Mouse (Mus musculus) midbrain, embryonic 13.5 days (tissue): Measurements from ENCODE around the gene Ptprt. TPM values are rescaled to one million over a fixed set of nuclear protein-coding genes. Genes with fewer than 3 reads are reported as not detected.

Experiments used
- ATAC-seq: fragments of 200-750 bp; cut with Nextera tagmentation; 2 replicates; pipeline ENCODE4 v1.8.0; 2017; ENCODE audit warnings: mild to moderate bottlenecking, moderate TSS enrichment, moderate library complexity
- H3K27ac ChIP-seq: fragments of 300-500 bp; sonication (generic); 2 replicates; pipeline ENCODE4 v1.5.1; 2015; ENCODE audit warnings: inconsistent platforms, mild to moderate bottlenecking, moderate library complexity
- H3K27me3 ChIP-seq: fragments of 300-500 bp; sonication (generic); 2 replicates; pipeline ENCODE4 v1.6.1; 2015; ENCODE audit warnings: mild to moderate bottlenecking, inconsistent platforms
- H3K36me3 ChIP-seq: fragments of 300-500 bp; sonication (generic); 2 replicates; pipeline ENCODE4 v1.6.1; 2015; ENCODE audit warnings: mild to moderate bottlenecking, inconsistent platforms
- H3K4me1 ChIP-seq: fragments of 300-500 bp; sonication (generic); replicated peaks from 2 replicates; pipeline ENCODE4 v1.6.1; 2015; ENCODE audit warnings: inconsistent platforms
- H3K4me2 ChIP-seq: fragments of 300-500 bp; sonication (generic); replicated peaks from 2 replicates; pipeline ENCODE4 v1.6.1; 2015; ENCODE audit warnings: moderate library complexity, mild to moderate bottlenecking, inconsistent platforms
- H3K4me3 ChIP-seq: fragments of 300-500 bp; sonication (generic); replicated peaks from 2 replicates; pipeline ENCODE4 v1.5.1; 2015; ENCODE audit warnings: mild to moderate bottlenecking, inconsistent platforms
- H3K9ac ChIP-seq: fragments of 300-500 bp; sonication (generic); replicated peaks from 2 replicates; pipeline ENCODE4 v1.6.1; 2015; ENCODE audit warnings: mild to moderate bottlenecking, inconsistent platforms
- H3K9me3 ChIP-seq: fragments of 300-500 bp; sonication (generic); 2 replicates; pipeline ENCODE4 v1.6.1; 2016; ENCODE audit warnings: mild to moderate bottlenecking, inconsistent platforms
- WGBS: fragments of 180-500 bp; shearing (Covaris S2); methylation state at CpG from one replicate; pipeline ENCODE4 v1.1.7; 2015; 5-methylcytosine and 5-hydroxymethylcytosine counted together
- polyA plus RNA-seq: library from polyadenylated mRNA; unstranded; fragments of >200 nt; fragmentation: Nextera tagmentation; extraction: Ambion mirVana; gene quantifications from 2 replicates; pipeline ENCODE4 v1.2.1, GENCODE M21; 2015

The Ptprt gene
- polyA plus RNA-seq, 1 experiment from 2014 or later: 7.5 TPM

DNA sequence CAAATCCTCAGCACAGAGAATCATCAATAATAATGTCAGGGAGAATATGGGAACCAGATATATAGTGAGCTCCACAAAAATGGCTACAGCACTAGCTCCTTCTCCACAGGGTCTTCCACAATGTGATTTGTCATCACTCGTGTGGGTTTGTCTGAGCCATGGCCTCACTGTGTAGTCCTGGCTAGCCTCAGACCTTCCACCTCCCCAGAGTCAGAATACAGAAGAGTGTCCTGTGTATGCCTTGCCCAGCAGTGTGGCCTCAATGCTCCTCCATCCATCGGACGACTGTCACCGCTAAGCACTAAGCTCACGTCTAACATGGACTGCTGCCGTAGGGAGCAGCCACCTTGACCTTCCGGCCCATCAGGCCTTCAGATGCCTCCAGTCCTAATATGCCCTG is 83.1 kb downstream of the Ptprt start:
- Histone ChIP-seq H3K4me3 (no peak overlapping the region), H3K4me2 (no peak overlapping the region), H3K9me3 (no peaks in the 10 kb centered on the region), H3K9ac (no peak overlapping the region), H3K27ac (no peak overlapping the region), H3K4me1 (no peaks in the 10 kb centered on the region), H3K27me3 (no peaks in the 10 kb centered on the region), H3K36me3 (no peaks in the 10 kb centered on the region)
- 95% methylated on average over 7 of the region's 7 CpGs for whole genome bisulfite sequencing
- ATAC-seq: no peak

DNA sequence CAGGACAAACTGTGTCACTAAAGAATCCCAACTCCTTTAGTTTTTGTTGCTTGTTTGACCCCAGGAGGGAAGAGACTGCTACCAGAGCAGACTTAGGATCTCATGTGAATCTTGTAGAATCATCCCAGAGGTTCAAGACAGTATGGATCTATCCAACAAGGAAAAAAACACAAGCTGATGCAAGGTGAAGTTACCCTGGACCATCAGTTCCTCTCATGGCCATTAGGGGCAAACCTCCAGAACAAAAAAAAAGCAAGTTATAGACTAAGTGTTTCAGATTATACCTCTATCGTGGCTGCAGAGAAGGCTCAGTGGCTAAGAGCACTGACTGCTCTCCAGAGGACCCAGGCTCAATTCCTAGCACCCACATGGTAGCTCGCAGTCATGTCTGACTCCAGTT is 88.1 kb downstream of the Ptprt start:
- H3K4me1 ChIP-seq: no peaks in the 10 kb centered on the region
- H3K36me3 ChIP-seq: no peaks in the 10 kb centered on the region
- 80% methylated on average over 2 of the region's 2 CpGs for WGBS
- H3K9ac ChIP-seq: no peak overlapping the region
- no peaks in the 10 kb centered on the region for H3K9me3 ChIP-seq
- no peak overlapping the region for H3K27ac ChIP-seq
- H3K27me3 ChIP-seq: no peaks in the 10 kb centered on the region
- no peak overlapping the region for H3K4me2 ChIP-seq
- no peak for ATAC-seq
- H3K4me3 ChIP-seq: no peak overlapping the region

DNA sequence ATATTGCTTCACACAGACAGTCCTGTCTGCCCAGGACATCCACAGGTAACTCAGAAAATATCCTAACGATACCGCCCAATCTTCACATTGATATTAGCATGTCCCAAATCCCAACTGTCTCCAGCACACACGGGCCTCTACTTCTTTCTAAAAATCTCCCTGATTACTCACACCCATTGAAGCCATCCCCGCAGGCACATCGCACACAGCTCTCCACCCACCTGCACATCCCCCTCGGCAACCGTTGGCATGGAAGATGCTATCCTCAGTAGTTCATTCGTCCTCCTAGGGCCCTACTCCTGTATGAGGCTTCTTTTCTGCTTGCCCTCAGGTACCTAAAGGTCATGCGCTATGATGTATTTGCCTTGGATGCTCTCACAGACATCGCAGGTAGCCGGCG is 89.9 kb downstream of the Ptprt start:
- H3K4me2 ChIP-seq: no peak overlapping the region
- no peaks in the 10 kb centered on the region for H3K4me1 ChIP-seq
- no peak overlapping the region for H3K9ac ChIP-seq
- H3K27me3 ChIP-seq: no peaks in the 10 kb centered on the region
- 88% methylated on average over 12 of the region's 12 CpGs for WGBS
- H3K36me3 ChIP-seq: no peaks in the 10 kb centered on the region
- no peaks in the 10 kb centered on the region for H3K9me3 ChIP-seq
- H3K27ac ChIP-seq: no peak overlapping the region
- no peak overlapping the region for H3K4me3 ChIP-seq
- no peak for ATAC-seq

DNA sequence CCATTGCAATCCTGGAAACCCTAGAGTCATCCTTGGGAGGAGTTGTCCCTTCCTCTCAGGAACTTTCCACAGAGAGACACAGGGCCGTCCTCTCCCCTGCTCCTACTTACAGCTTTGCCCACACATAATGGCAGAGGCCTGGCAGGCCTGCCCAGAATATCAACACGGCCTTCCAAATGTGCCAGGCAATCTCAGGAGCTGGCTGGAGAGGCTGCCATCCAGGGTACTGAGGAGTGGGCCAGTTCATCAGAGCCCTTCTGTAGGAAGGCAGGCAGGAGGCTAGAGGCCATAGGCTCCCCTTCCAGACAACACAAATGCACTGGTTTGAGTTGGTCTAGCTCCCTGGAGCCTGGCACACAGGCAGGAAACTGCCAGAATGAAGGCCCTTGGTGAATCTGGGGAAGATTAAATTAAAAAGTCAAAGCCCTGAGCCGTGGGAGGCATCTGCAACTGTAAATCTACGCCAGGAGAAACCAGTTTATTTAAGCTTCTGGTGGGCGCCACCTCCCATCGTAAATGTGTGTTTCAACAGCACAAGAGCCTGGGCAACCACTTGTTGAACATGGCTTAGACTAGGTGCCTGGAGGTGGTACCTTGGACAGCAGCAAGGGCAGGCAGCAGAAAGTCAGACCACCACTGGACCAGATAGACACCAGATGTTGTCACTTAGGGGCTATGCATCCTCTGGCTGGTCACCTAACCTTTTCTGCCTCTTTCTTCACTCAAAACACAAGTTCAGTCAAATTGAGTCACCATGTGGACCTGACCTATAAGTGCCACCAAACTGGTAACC is 92.4 kb downstream of the Ptprt start:
- Histone ChIP-seq H3K9me3 (no peaks in the 10 kb centered on the region), H3K9ac (no peak overlapping the region)

DNA sequence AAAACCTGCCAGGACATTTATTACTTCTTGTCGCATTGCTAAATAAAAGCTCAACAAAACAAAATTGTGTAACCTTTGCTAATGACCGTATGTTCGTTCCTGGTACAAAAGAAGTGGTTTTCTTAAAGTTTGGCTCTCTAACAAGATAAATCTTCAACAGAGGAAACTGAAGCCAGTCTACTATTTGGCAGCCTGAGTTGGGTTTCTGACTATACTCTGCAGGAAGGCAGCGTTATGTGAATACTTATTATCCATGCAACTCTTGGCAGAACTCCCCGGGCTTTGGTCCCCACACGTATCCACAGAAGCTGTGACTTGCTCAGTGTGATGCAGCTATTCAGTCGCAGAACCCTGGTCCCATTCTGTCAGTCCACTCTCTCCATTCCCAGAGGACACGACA is 112.6 kb downstream of the Ptprt start:
- H3K4me3 ChIP-seq: no peak overlapping the region
- ATAC-seq: no peak
- H3K9me3 ChIP-seq: no peaks in the 10 kb centered on the region
- 88% methylated on average over 8 of the region's 8 CpGs for WGBS
- H3K27ac ChIP-seq: no peak overlapping the region
- no peaks in the 10 kb centered on the region for H3K36me3 ChIP-seq
- H3K4me1 ChIP-seq: no peaks in the 10 kb centered on the region
- H3K9ac ChIP-seq: no peak overlapping the region
- H3K4me2 ChIP-seq: no peak overlapping the region
- no peaks in the 10 kb centered on the region for H3K27me3 ChIP-seq

More for the DNA sequence above, 92.4 kb downstream of the Ptprt start:
- no peaks in the 10 kb centered on the region for H3K4me1 ChIP-seq
- no peak overlapping the region for H3K4me2 ChIP-seq
- ATAC-seq: no peak
- H3K36me3 ChIP-seq: no peaks in the 10 kb centered on the region
- H3K27ac ChIP-seq: no peak overlapping the region
- H3K4me3 ChIP-seq: no peak overlapping the region
- no peaks in the 10 kb centered on the region for H3K27me3 ChIP-seq
- 93% methylated on average over 6 of the region's 6 CpGs for WGBS

DNA sequence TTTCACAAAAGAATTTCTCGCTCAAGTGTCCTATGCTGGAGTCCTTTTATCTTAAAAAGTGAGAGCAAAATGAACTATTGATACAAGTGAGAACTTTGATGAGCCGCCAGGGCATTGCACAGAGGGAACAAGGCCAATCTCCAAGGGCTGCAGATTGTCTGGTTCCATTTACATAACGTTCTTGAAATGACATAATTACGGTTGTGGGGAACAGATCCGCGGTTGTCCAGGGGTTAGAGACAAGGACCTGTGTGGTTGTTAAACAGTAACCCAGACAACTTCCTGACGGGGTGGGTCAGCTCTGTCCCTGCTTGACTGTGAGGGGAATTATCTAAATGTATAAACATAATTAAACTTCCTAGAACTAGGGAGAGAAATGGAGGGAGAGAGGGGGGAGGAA is 129.3 kb downstream of the Ptprt start:
- Histone ChIP-seq H3K4me1 (no peaks in the 10 kb centered on the region), H3K4me2 (no peak overlapping the region), H3K27me3 (no peaks in the 10 kb centered on the region), H3K27ac (no peak overlapping the region), H3K36me3 (no peaks in the 10 kb centered on the region), H3K9me3 (peaks cover 4% of the 10 kb centered on the region; the same call in 1 of the 2 replicates), H3K4me3 (no peak overlapping the region), H3K9ac (no peak overlapping the region)
- 63% methylated on average over 7 of the region's 7 CpGs for WGBS
- no peak for ATAC-seq

DNA sequence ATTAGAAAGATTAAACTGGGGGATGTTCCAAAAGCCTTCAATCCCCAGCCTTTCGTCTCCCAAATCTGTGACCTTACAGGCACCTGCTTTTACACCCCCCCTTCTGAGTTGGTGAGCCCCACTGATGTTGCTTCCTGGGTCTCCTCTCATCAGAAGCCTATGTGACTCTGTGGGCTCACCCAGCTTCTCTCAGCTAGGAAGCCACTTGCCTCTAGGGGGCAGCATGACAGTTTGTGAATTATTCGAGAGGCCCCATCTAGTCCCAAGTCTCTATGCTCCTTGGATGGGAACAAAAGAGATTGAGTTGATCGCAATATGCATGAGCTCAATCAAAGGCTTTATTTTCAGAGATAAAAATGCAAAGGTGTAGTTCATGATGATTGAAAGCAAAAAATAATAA is 132.0 kb downstream of the Ptprt start:
- Histone ChIP-seq H3K9ac (no peak overlapping the region), H3K9me3 (no peaks in the 10 kb centered on the region), H3K27me3 (no peaks in the 10 kb centered on the region), H3K27ac (no peak overlapping the region), H3K4me3 (no peak overlapping the region), H3K4me1 (no peaks in the 10 kb centered on the region), H3K36me3 (no peaks in the 10 kb centered on the region), H3K4me2 (no peak overlapping the region)
- no peak for ATAC-seq
- WGBS: 92% methylated on average over 3 of the region's 3 CpGs

DNA sequence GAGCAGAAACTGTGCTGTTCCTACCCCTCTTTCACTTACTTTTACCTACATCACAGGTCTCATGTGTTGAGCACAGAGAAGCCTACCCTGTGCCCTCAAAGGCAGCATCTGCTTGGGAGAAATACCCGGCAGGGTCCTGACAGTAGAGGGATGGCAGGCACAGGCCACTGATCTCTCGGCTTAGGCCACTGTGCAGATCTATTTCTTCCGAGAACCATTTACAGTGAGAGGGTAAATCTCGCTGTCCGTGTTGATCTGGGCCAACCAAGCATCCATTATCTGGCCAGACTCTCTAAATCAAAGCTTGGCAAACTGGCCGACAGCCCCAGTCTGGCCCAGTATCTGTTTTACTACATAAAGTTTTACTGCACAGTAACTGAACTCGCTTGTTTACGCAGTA is 145.0 kb downstream of the Ptprt start:
- H3K9ac ChIP-seq: no peak overlapping the region
- H3K27me3 ChIP-seq: no peaks in the 10 kb centered on the region
- no peak overlapping the region for H3K27ac ChIP-seq
- H3K4me1 ChIP-seq: no peaks in the 10 kb centered on the region
- no peaks in the 10 kb centered on the region for H3K9me3 ChIP-seq
- no peak overlapping the region for H3K4me3 ChIP-seq
- ATAC-seq: no peak
- H3K36me3 ChIP-seq: no peaks in the 10 kb centered on the region
- H3K4me2 ChIP-seq: no peak overlapping the region
- WGBS: 91% methylated on average over 8 of the region's 8 CpGs

DNA sequence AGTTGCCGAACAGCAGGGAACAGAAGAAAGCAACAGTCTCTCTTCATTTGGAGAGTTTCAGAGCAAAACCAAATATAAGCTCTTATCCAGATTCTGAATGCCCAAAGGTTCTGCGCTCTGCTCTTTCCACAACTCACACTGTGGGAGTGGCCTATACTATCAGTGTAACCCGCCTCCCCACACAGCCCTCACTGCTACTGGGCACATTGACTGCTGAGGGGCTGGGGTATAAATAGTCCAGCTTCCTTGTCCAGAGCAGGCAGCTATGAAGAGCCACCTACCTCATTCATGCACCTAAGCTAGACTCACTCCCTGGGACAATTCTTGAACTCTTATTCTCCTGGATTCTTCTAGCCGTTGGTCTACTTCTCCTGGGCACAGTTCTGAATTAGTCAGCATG is 147.9 kb downstream of the Ptprt start:
- Histone ChIP-seq H3K4me1 (peaks cover 3% of the 10 kb centered on the region), H3K36me3 (no peaks in the 10 kb centered on the region), H3K9me3 (no peaks in the 10 kb centered on the region), H3K27me3 (no peaks in the 10 kb centered on the region), H3K27ac (no peak overlapping the region), H3K9ac (no peak overlapping the region), H3K4me3 (no peak overlapping the region), H3K4me2 (no peak overlapping the region)
- WGBS: 90% methylated on average over 4 of the region's 4 CpGs
- ATAC-seq: no peak

DNA sequence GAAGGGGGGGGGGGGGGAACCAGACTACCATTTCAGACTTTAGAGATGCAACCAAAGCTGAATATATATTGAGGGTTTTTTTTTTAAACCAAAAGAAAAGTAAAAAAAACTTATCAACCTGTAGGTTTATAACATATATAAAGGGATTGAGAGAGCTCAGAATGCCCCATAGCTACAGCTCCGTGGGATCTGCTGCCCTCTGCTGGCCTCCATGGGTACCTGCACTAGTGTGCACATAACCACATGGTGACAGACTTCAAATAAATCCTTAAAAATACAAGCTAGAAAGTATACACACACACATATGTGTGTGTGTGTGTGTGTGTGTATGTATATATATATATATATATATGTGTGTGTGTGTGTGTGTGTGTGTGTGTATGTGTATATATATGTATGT is 148.9 kb downstream of the Ptprt start:
- no peak overlapping the region for H3K4me3 ChIP-seq

DNA sequence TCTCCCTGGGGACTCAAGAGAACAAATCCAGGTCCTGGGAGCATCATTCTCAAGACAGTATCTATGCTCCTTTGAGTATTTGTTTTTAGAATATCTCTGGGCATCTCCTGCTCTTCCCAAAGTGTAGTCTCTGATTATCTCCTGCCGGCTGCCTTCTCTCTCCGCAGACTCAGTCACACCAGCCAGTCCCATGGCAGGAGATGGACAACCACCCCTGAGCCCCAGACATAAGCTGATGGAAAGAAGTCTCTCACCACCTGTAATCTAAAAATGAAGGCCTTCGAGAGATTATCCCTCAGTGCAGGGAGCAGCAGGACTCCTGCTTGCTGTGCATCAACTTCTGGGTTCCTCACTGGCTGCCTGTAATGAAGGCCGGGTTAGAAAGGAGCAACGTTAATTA is 151.9 kb downstream of the Ptprt start:
- Histone ChIP-seq H3K9ac (no peak overlapping the region), H3K27me3 (no peaks in the 10 kb centered on the region), H3K4me2 (no peak overlapping the region), H3K4me1 (peaks cover 11% of the 10 kb centered on the region), H3K9me3 (no peaks in the 10 kb centered on the region), H3K36me3 (no peaks in the 10 kb centered on the region), H3K27ac (no peak overlapping the region), H3K4me3 (no peak overlapping the region)
- ATAC-seq: no peak
- 70% methylated on average over 5 of the region's 5 CpGs for WGBS

More for the DNA sequence above, 148.9 kb downstream of the Ptprt start:
- H3K9ac ChIP-seq: no peak overlapping the region
- WGBS: 96% methylated on average over 1 of the region's 1 CpGs
- H3K9me3 ChIP-seq: no peaks in the 10 kb centered on the region
- H3K27me3 ChIP-seq: no peaks in the 10 kb centered on the region
- no peaks in the 10 kb centered on the region for H3K36me3 ChIP-seq
- no peak overlapping the region for H3K27ac ChIP-seq
- no peak overlapping the region for H3K4me2 ChIP-seq
- H3K4me1 ChIP-seq: peaks cover 11% of the 10 kb centered on the region
- no peak for ATAC-seq

DNA sequence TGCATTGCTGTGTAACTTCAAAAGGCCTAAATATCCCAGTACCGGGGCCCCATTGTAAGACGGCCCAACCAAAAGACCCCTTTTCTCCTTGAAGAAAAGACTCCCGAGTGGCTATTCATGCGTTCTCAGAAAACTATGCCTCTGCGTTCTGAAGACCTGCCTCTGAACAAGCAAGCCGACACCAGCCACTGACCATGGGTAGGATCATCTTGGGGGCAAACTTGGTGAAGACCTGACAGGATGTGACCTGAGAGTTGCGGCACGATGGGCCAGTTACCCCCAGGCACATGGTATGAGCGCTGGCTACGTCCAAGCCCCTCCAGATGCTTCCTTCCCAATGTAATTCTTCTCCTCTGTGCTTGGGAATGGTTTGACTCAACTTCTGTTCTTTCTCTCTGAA is 153.3 kb downstream of the Ptprt start:
- Histone ChIP-seq H3K4me2 (no peak overlapping the region), H3K36me3 (no peaks in the 10 kb centered on the region), H3K4me1 (peaks cover 11% of the 10 kb centered on the region), H3K27ac (no peak overlapping the region), H3K27me3 (no peaks in the 10 kb centered on the region), H3K4me3 (no peak overlapping the region), H3K9ac (no peak overlapping the region), H3K9me3 (no peaks in the 10 kb centered on the region)
- 30% methylated on average over 10 of the region's 10 CpGs for WGBS
- ATAC-seq: no peak

DNA sequence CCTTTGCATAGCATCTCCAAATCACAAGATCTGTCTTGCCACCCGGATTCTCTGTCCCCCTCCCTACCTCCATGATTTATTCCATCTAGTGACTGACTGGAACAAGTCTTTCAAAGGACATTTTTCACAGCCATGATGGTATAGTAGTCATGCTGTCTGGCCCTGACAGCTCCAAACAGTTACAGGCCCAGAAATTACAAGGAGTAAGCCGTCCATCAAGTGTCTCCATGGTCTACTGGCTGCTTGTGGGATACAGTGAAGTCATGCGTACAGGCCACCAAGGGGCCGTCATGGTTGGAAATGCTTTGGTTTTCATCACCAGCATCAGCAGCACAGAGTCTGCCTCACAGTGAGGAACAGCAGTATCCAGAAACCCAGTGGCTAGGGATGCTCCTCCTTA is 156.1 kb downstream of the Ptprt start:
- no peaks in the 10 kb centered on the region for H3K36me3 ChIP-seq
- H3K4me2 ChIP-seq: no peak overlapping the region
- no peak overlapping the region for H3K9ac ChIP-seq
- peaks cover 11% of the 10 kb centered on the region for H3K4me1 ChIP-seq
- WGBS: 47% methylated on average over 4 of the region's 4 CpGs
- no peak overlapping the region for H3K27ac ChIP-seq
- ATAC-seq: no peak
- no peaks in the 10 kb centered on the region for H3K9me3 ChIP-seq
- no peak overlapping the region for H3K4me3 ChIP-seq
- H3K27me3 ChIP-seq: no peaks in the 10 kb centered on the region
